Mouse (Mus musculus) midbrain, embryonic 16.5 days (tissue): ENCODE data around the gene Smarcb1. TPM values are rescaled to one million over a fixed set of nuclear protein-coding genes. Genes with fewer than 3 reads are reported as not detected.
A peak's percentile ranks its signal among the peaks of the same experiment; 100 is the strongest.

Source experiments
- ATAC-seq: fragments of 200-750 bp; cut with Nextera tagmentation; 2 replicates; pipeline ENCODE4 v1.8.0; 2017; ENCODE audit warnings: moderate TSS enrichment
- H3K27ac ChIP-seq: fragments of 300-500 bp; sonication (generic); 2 replicates; pipeline ENCODE4 v1.5.1; 2014; ENCODE audit warnings: mild to moderate bottlenecking, low read length, mixed read lengths
- H3K27me3 ChIP-seq: fragments of 300-500 bp; sonication (generic); 2 replicates; pipeline ENCODE4 v1.6.1; 2014; ENCODE audit warnings: low read depth, low read length, mixed read lengths; ENCODE audit not compliant: control insufficient read depth, insufficient read depth
- H3K36me3 ChIP-seq: fragments of 300-500 bp; sonication (generic); 2 replicates; pipeline ENCODE4 v1.6.1; 2014; ENCODE audit warnings: mild to moderate bottlenecking, low read length, moderate library complexity, mixed read lengths; ENCODE audit not compliant: control insufficient read depth, insufficient read depth
- H3K4me1 ChIP-seq: fragments of 300-500 bp; sonication (generic); 2 replicates; pipeline ENCODE4 v1.6.1; 2014; ENCODE audit warnings: mild to moderate bottlenecking, low read length, mixed read lengths; ENCODE audit not compliant: control insufficient read depth, insufficient read depth
- H3K4me2 ChIP-seq: fragments of 300-500 bp; sonication (generic); 2 replicates; pipeline ENCODE4 v1.6.1; 2014; ENCODE audit warnings: mild to moderate bottlenecking, low read length, mixed read lengths
- H3K4me3 ChIP-seq: fragments of 300-500 bp; sonication (generic); 2 replicates; pipeline ENCODE4 v1.5.1; 2014; ENCODE audit warnings: low read depth, mild to moderate bottlenecking, low read length, moderate library complexity, mixed read lengths
- H3K9ac ChIP-seq: fragments of 300-500 bp; sonication (generic); 2 replicates; pipeline ENCODE4 v1.6.1; 2014; ENCODE audit warnings: low read depth, low read length, mixed read lengths
- H3K9me3 ChIP-seq: fragments of 300-500 bp; sonication (generic); replicated peaks from 2 replicates; pipeline ENCODE4 v1.6.1; 2014; ENCODE audit warnings: mild to moderate bottlenecking, low read length, mixed read lengths; ENCODE audit not compliant: control insufficient read depth, poor library complexity, severe bottlenecking
- WGBS: fragments of 180-500 bp; shearing (Covaris S2); extraction: QIAGEN DNeasy Blood & Tissue Kit; methylation state at CpG from one replicate; pipeline ENCODE4 v1.1.7; 2014; 5-methylcytosine and 5-hydroxymethylcytosine counted together
- polyA plus RNA-seq: library from polyadenylated mRNA; unstranded; fragments of >200 nt; fragmentation: Nextera tagmentation; extraction: Ambion mirVana; gene quantifications from 2 replicates; pipeline ENCODE4 v1.2.1, GENCODE M21; 2015

The Smarcb1 gene
- polyA plus RNA-seq, 1 experiment from 2014 or later, result 262 TPM

DNA sequence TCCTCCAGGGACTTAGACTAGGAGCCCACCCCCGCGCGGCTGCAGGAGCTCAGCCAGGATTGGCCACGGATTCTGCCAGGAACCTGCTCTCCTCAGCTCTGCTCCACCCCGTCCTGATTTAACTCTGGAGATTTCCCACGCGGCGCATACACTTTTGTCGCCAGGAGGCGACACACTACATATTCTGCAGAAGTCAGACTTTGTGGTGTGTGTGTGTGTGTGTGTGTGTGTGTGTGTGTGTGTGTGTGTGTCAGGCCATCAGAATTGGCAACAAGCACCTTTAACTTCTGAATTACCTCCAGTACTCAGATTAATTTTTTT is 38.2 kb downstream of the Smarcb1 start:
- Histone ChIP-seq H3K9ac (no peak overlapping the region), H3K27ac (no peak overlapping the region), H3K9me3 (no peaks in the 10 kb centered on the region), H3K36me3 (no peaks in the 10 kb centered on the region), H3K4me1 (no peaks in the 10 kb centered on the region), H3K4me2 (peak overlapping the region; percentile 28), H3K4me3 (no peak overlapping the region), H3K27me3 (no peaks in the 10 kb centered on the region)
- 0% methylated on average over 10 of the region's 10 CpGs for WGBS
- peak; percentile 63; the same call in 1 of the 2 replicates for ATAC-seq

DNA sequence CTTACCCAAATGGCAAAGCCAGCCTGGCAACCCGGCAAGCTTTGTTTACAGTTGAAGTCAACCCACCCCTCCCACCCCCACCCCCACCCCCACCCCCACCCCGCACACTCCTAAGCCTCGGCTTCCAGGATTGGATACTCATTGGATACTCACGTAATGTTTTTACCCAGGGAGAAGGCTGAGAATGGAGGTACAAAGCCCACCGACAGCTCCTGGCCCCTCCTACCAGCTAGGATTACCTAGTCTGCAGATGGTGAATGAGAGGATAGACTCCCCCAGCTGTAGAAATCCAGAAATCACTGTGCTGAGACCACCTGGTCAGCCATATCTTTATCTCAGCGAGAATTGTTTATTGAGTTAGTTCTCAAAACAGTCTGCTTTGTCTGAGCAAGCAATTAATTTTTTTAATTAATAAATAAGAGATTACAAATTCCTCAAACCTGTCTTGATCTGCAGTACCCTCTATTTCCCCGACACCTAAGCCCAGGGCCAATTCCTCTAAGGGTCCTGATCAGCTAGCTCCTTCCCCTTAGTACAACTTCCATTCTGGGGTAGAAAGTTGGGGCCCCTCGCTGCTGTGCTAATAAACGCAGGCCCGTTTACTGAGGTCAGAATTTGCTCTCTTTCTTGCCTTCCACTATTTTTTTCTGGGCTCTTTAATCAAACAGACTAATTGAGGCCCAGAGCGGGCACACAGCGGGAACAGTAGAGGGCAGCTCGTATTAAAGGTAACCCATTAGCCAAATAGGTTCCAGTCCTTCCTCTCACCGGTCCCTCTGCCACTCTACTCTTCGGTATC is 38.8 kb downstream of the Smarcb1 start:
- WGBS, result 5% methylated on average over 15 of the region's 15 CpGs
- ATAC-seq, result 0 out of 2 replicates have a peak, but pooled peaks have one; percentile 49

GRCm38 (mm10) chr10:75881578-75882432 is 39.6 kb downstream of the Smarcb1 start:
- no peaks in the 10 kb centered on the region for H3K9me3 ChIP-seq
- WGBS, result 16% methylated on average over 20 of the region's 20 CpGs
- H3K4me1 ChIP-seq, result no peaks in the 10 kb centered on the region
- H3K4me2 ChIP-seq, result no peak overlapping the region
- no peak for ATAC-seq
- H3K27me3 ChIP-seq, result no peaks in the 10 kb centered on the region
- H3K36me3 ChIP-seq, result no peaks in the 10 kb centered on the region
- H3K4me3 ChIP-seq, result no peak overlapping the region
- H3K9ac ChIP-seq, result no peak overlapping the region
- no peak overlapping the region for H3K27ac ChIP-seq

More for the DNA sequence above, 38.8 kb downstream of the Smarcb1 start:
- Histone ChIP-seq H3K36me3 (no peaks in the 10 kb centered on the region), H3K9me3 (no peaks in the 10 kb centered on the region), H3K27ac (no peak overlapping the region), H3K27me3 (no peaks in the 10 kb centered on the region), H3K4me3 (no peak overlapping the region), H3K4me1 (no peaks in the 10 kb centered on the region), H3K4me2 (peak overlapping the region; percentile 28), H3K9ac (no peak overlapping the region)

- Histone ChIP-seq H3K4me2 (no peak overlapping the region), H3K9me3 (no peaks in the 10 kb centered on the region), H3K36me3 (no peaks in the 10 kb centered on the region), H3K9ac (no peak overlapping the region), H3K4me3 (no peak overlapping the region), H3K27me3 (no peaks in the 10 kb centered on the region), H3K4me1 (no peaks in the 10 kb centered on the region), H3K27ac (no peak overlapping the region)
- ATAC-seq, result no peak
- 63% methylated on average over 6 of the region's 6 CpGs for whole genome bisulfite sequencing
These were observed 40.4 kb downstream of the Smarcb1 start for GRCm38 (mm10) chr10:75880771-75881577.

DNA sequence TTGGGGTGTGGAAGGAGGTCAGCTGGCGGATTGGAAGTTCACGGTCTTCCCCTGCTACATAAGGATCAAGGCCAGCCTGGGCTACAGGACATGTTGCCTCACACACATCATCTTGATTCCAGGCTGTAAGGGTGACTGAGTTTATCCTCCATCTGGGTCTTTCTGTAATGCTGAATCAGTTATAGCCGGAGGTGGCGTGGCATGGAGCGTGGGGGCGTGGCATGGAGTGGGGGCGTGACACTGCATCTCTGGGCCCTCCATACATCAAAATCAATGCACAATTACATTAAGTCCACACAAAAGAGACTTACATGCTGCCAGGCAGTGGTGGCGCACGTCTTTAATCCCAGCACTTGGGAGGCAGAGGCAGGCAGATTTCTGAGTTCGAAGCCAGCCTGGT is 41.1 kb downstream of the Smarcb1 start:
- WGBS, result 95% methylated on average over 10 of the region's 10 CpGs

DNA sequence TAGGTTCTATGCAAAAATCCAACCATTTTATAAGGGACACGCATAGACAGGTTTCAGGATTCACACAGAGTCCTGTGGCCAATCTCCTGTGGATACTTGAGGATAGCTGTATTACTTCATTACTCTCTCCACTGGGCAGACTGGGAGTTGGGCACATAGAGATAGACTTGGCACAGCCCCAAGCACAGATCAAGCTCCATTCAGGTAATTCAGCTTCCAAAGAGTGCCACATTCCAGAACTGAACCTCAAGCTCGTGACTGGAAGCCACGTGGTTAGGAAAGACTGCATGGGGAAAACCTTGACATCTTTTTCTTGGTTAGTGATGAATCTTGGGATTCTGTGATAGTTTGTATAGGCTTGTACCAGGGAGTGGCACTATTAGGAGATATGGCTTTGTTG is 42.6 kb downstream of the Smarcb1 start:
- WGBS, result 83% methylated on average over 3 of the region's 3 CpGs
- H3K27ac ChIP-seq, result no peak overlapping the region
- no peaks in the 10 kb centered on the region for H3K27me3 ChIP-seq
- no peak overlapping the region for H3K4me3 ChIP-seq
- H3K4me2 ChIP-seq, result no peak overlapping the region
- no peaks in the 10 kb centered on the region for H3K9me3 ChIP-seq
- ATAC-seq, result no peak
- no peaks in the 10 kb centered on the region for H3K36me3 ChIP-seq
- no peak overlapping the region for H3K9ac ChIP-seq
- H3K4me1 ChIP-seq, result peaks cover 1% of the 10 kb centered on the region; the same call in 1 of the 2 replicates

More for the DNA sequence above, 41.1 kb downstream of the Smarcb1 start:
- no peaks in the 10 kb centered on the region for H3K27me3 ChIP-seq
- H3K4me1 ChIP-seq, result no peaks in the 10 kb centered on the region
- no peak overlapping the region for H3K4me3 ChIP-seq
- ATAC-seq, result no peak
- H3K4me2 ChIP-seq, result no peak overlapping the region
- H3K9ac ChIP-seq, result no peak overlapping the region
- no peaks in the 10 kb centered on the region for H3K36me3 ChIP-seq
- no peak overlapping the region for H3K27ac ChIP-seq
- H3K9me3 ChIP-seq, result no peaks in the 10 kb centered on the region

DNA sequence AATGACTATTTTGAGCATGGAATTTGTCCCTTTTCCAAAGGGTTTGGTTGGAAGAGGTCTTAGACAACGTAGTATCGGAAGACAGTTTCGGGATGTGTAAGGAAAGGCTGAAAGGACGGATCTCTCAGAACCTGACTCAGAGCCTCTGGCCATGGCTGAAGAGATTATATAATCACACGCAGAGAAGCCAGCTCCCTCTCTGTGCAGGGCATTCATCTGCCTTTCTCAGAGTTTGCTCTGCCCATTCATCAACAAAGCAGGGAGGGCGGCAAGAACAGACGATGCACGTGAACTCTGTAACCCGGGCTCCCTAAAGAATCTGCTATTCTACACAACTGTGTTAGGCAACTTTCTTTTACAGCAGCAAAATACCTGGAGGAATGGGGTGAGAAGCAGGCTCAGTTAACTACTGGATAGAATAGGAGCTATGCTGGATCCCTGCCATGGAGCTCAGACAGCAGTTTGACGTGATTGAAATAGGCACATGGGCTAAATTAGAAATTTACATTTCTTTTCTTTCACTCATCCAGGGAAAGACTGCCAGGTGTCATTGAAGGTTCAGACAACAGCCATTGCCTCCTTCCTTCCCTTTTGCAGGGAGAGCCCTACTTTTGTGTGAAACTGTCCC is 47.8 kb downstream of the Smarcb1 start:
- H3K4me3 ChIP-seq, result peak overlapping the region; percentile 37
- H3K36me3 ChIP-seq, result no peaks in the 10 kb centered on the region
- H3K27me3 ChIP-seq, result no peaks in the 10 kb centered on the region
- H3K4me1 ChIP-seq, result peaks cover 8% of the 10 kb centered on the region
- WGBS, result 5% methylated on average over 10 of the region's 10 CpGs
- no peaks in the 10 kb centered on the region for H3K9me3 ChIP-seq
- peak overlapping the region; percentile 83 for H3K27ac ChIP-seq
- ATAC-seq, result 0 out of 2 replicates have a peak, but pooled peaks have one; percentile 19
- peak overlapping the region; percentile 55 for H3K9ac ChIP-seq
- peak overlapping the region; percentile 60 for H3K4me2 ChIP-seq

DNA sequence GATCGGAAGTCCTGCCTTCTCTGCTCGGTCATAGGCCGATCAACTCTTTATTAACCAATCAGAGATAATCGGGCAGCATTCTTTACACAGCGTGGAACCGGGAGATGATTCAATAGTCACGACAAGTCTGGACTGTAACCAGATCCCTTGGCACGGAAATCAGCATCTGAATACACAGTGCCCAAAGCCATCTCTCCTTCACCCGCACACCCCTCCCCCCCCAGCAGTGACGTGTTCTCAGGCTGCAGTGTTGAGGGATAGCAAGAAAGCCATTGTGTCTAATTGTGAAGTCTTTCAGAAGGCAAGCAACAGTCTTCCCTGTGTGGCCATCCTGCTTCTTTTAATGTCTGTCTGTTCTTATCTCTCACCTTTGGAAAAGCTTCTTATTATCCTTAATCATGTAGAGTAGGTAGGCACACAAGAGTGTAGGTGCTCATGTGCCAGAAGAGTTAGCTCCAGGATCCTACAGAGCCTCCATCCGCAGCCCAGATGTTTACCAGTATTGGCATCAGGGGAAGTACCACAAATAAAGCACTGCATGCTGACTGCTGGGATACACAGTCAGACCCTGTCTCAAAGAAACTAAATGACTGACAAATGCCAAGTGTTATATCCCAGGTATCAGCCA is 48.4 kb downstream of the Smarcb1 start:
- Histone ChIP-seq H3K9ac (peak overlapping the region; percentile 61), H3K4me2 (peak overlapping the region; percentile 60), H3K27me3 (no peaks in the 10 kb centered on the region), H3K4me1 (peaks cover 8% of the 10 kb centered on the region), H3K36me3 (no peaks in the 10 kb centered on the region), H3K4me3 (peak overlapping the region; percentile 37), H3K9me3 (no peaks in the 10 kb centered on the region), H3K27ac (peak overlapping the region; percentile 83)
- under 1% methylated on average over 11 of the region's 11 CpGs for WGBS
- peak; percentile 98 for ATAC-seq
